Mouse (Mus musculus) megakaryocyte, embryonic 14.5 days (primary cell): ENCODE results near the gene Ndfip2. TPM values are rescaled to one million over a fixed set of nuclear protein-coding genes. Genes with fewer than 3 reads are reported as not detected.

ENCODE experiments used
- H3K27me3 ChIP-seq: replicated peaks from 2 replicates; pipeline ENCODE3; 2012; ENCODE audit warnings: inconsistent platforms
- H3K36me3 ChIP-seq: replicated peaks from 2 replicates; pipeline ENCODE3; 2012; ENCODE audit warnings: low read length, inconsistent platforms, mixed read lengths
- H3K4me1 ChIP-seq: 2 replicates; pipeline ENCODE4 v1.6.1; 2012; ENCODE audit warnings: inconsistent platforms
- H3K4me3 ChIP-seq: replicated peaks from 2 replicates; pipeline ENCODE3; 2012; ENCODE audit warnings: moderate library complexity, mild to moderate bottlenecking, inconsistent platforms
- H3K9me3 ChIP-seq: 2 replicates; pipeline ENCODE4 v1.6.1; 2012; ENCODE audit warnings: inconsistent platforms
- FLI1 ChIP-seq: IDR thresholded peaks from 2 replicates; pipeline ENCODE4 v1.6.1; 2012; ENCODE audit warnings: low read length, inconsistent platforms, mixed read lengths
- GATA1 ChIP-seq: IDR thresholded peaks from 3 replicates; pipeline ENCODE4 v1.6.1; 2012; ENCODE audit warnings: mixed read lengths, low read length, inconsistent platforms, borderline replicate concordance
- polyA plus RNA-seq: library from polyadenylated mRNA; stranded (reverse); fragments of >175 nt; gene quantifications from 2 replicates; pipeline ENCODE4 v1.2.3, GENCODE M21; 2012; ENCODE audit warnings: low replicate concordance; ENCODE audit not compliant: insufficient read depth

Gene Ndfip2
- polyA plus RNA-seq, 1 experiment, result 9.5 TPM

DNA sequence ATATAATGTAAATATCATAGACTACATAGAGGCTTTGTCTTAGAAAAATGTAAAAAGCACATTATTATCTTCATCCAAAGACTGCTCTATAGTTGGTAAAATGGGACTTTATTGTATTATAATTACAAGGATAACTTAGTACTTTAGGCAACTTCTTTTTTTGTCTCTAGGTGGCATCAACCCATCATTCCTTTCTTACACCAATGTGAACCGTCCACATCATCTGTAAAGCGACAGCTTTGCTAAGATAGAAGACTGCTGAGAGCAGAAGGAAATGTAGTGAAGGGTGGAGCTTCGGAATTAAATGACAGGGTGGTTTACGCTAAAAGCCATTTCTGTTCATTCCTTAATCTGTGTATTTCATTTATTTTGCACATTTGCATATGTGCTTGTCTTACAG, 49.3 kb downstream of the Ndfip2 start:
- Histone ChIP-seq H3K4me1 (no peaks in the 10 kb centered on the region), H3K36me3 (peaks cover 54% of the 10 kb centered on the region), H3K4me3 (no peak overlapping the region), H3K27me3 (no peaks in the 10 kb centered on the region), H3K9me3 (no peaks in the 10 kb centered on the region)
- no peak for TF ChIP-seq GATA1
- TF ChIP-seq FLI1, result no peak

DNA sequence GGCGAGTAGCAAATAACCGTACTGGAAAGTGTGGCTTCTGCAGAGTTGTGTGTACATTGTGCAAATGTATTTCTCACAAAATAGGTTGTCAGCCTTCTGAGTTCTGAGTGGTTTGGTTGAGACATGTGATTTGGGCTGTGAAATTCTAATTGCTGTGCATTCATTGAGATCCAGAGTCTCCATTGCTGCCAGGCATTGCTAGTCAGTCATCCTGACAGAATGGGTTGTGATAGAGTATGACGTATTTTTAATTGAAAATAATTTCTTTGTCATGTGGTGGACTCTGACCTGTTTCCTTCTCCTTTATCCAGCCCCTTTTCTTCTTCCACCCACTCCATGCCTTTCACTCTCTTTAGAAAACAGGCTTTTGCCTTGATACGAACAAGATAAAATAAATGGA, 54.0 kb downstream of the Ndfip2 start:
- H3K27me3 ChIP-seq, result no peaks in the 10 kb centered on the region
- H3K9me3 ChIP-seq, result no peaks in the 10 kb centered on the region
- TF ChIP-seq GATA1 (no peak), FLI1 (no peak)
- H3K36me3 ChIP-seq, result peaks cover 33% of the 10 kb centered on the region
- H3K4me1 ChIP-seq, result peaks cover 6% of the 10 kb centered on the region; the same call in 1 of the 2 replicates
- H3K4me3 ChIP-seq, result no peak overlapping the region

DNA sequence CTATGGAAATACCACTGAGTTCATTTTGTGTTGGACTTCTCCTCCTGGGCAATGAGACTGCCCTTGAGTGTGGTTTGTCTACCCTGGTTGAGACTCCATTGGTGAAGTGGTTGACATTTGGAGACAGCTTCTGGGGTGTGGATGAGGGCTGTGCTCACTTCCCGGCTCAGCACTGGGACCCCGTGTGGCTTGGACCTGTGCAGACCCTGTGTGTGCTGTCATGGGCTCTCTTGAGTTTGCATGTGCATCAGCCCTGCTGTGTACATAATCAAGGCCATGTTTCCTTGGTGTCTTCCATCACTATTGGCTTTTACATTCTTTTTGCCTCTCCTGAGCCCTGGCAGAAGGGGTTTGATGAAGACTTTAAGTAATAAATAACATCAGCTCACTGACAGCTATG, 54.6 kb downstream of the Ndfip2 start:
- no peak overlapping the region for H3K4me3 ChIP-seq
- TF ChIP-seq GATA1 (no peak), FLI1 (no peak)
- H3K9me3 ChIP-seq, result no peaks in the 10 kb centered on the region
- peaks cover 6% of the 10 kb centered on the region; the same call in 1 of the 2 replicates for H3K4me1 ChIP-seq
- peaks cover 27% of the 10 kb centered on the region for H3K36me3 ChIP-seq
- H3K27me3 ChIP-seq, result no peaks in the 10 kb centered on the region

DNA sequence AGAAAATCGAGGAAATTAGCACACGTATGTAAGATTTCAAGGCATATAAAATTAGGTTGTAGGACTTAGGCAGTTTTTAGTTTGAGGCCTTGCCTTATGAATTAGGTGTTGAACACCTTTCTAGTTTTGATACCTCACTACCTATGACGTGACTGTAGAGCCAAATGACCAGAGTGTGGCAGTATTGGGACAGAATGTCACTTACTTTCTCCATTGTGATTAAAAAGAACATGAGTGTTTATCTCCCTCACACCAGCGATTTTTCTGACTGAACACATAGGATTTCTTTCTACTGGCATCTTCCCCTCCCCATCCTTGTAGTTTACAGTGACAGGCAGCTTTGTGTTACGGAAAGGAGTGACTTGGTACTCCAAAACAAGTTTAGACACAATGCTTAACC, 55.5 kb downstream of the Ndfip2 start:
- no peak for TF ChIP-seq FLI1
- TF ChIP-seq GATA1, result no peak
- no peak overlapping the region for H3K4me3 ChIP-seq
- H3K4me1 ChIP-seq, result peaks cover 6% of the 10 kb centered on the region; the same call in 1 of the 2 replicates
- H3K36me3 ChIP-seq, result peaks cover 24% of the 10 kb centered on the region
- H3K27me3 ChIP-seq, result no peaks in the 10 kb centered on the region
- H3K9me3 ChIP-seq, result no peaks in the 10 kb centered on the region

DNA sequence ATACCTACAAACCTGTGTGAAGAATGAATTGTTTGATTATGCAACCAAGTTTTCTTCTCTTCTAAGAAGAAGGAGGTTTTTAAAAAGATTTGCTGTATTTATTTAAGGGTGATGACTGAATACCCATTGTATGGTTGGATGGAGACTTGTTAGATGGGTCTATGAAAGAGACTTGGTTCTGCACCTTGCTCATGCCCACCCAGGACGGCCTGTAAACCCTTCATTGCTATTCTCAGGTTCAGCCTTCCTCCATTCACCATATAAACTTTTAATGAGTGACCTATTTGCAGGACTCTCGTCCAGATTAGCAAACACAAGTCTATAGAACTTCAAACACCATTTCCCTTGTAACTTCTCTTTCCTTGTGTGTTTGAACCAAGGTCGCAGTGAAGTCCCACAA, 63.3 kb downstream of the Ndfip2 start:
- peaks cover 12% of the 10 kb centered on the region for H3K9me3 ChIP-seq
- TF ChIP-seq FLI1 (no peak), GATA1 (no peak)
- H3K4me1 ChIP-seq, result no peaks in the 10 kb centered on the region
- H3K27me3 ChIP-seq, result no peaks in the 10 kb centered on the region
- no peak overlapping the region for H3K4me3 ChIP-seq
- no peaks in the 10 kb centered on the region for H3K36me3 ChIP-seq

DNA sequence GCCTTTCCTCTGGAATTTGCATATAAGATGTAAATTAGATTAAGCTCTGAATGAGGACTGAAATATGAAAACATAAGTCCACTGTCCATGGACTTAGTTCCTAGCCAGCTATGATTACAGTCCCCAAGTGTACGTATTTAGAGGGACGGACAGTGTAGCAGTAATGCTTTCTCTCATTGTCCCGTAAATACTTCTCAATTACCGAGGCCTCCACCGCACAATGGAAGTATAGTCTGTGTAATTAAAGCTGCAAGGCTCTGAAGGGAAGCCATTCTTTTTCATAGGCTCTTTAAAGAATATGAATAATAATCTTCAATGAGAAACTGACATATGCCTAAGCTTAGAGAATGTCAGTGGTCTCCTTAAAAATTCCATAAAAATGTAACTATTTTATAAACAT, 64.5 kb downstream of the Ndfip2 start:
- H3K4me1 ChIP-seq, result no peaks in the 10 kb centered on the region; the same call in 1 of the 2 replicates
- H3K4me3 ChIP-seq, result no peak overlapping the region
- TF ChIP-seq GATA1 (no peak), FLI1 (no peak)
- peaks cover 12% of the 10 kb centered on the region for H3K9me3 ChIP-seq
- H3K36me3 ChIP-seq, result no peaks in the 10 kb centered on the region
- H3K27me3 ChIP-seq, result no peaks in the 10 kb centered on the region

DNA sequence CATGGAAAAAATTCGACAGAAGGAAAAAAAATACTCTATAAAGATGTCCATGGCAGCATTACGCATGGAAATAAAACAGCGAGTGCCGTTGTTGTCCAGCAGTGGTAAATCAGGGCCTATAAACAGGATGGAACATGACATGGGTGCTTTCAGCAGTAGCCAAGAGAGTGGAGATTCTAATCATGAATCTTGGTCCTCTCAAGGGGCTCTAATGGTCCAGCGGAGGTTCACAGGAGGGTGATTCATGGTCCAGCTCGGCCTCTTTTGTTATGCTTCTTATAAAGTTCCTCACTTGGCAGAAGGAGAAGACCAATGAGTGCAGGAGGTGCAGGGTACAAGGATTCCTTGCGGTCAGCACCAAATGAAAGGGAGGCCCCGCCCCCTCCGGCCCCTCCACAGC, 65.1 kb downstream of the Ndfip2 start:
- Histone ChIP-seq H3K4me3 (no peak overlapping the region), H3K4me1 (peaks cover 6% of the 10 kb centered on the region), H3K36me3 (no peaks in the 10 kb centered on the region), H3K9me3 (peaks cover 12% of the 10 kb centered on the region), H3K27me3 (no peaks in the 10 kb centered on the region)
- TF ChIP-seq FLI1 (no peak), GATA1 (no peak)

DNA sequence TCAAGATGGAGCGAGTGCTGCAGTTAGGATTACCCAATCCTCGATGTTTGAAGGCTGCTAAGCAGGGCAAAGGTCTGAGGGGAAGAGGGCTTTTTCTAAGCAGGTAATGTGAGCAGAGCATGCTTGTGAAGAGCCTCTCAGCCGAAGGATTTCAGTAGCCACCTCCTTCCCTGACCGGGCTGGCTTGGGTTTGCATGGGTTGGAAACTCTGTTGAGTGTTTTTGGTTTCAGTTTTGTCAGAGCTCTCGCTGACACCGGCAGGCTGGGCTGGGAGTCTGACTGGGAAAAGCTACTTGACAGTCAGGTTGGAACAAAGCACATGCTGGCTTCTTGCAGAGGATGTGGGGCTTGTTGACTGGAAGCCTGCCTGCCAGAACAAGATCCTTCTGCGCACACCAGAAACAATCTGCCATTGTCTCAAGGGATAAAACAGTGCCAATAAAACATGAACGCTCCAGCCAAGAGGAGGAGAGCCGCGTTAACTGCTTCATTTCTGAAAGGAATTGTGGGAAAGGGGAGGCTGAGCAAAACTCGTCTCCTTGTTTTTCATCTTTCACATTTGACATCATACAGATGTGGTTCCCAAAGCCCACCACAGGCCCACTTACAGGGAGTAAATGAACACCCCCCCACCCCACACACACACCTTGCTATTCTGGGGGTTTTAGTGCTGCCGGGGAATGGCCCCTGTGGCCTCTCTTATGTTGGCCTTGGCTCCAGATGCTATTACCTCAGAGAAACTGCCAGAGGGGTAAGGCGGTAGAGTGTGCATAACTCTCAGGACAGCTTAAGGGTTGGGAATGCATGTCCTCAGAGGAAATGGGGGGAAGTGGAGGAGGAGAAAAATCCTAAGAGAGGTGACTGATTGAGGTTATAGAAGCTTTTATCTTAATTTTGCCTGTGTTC, 70.3 kb downstream of the Ndfip2 start:
- H3K9me3 ChIP-seq, result peaks cover 11% of the 10 kb centered on the region
- peaks cover 20% of the 10 kb centered on the region for H3K4me1 ChIP-seq
- peak overlapping the region; percentile 92 for H3K4me3 ChIP-seq
- TF ChIP-seq FLI1 (no peak), GATA1 (no peak)
- no peaks in the 10 kb centered on the region for H3K36me3 ChIP-seq
- H3K27me3 ChIP-seq, result no peaks in the 10 kb centered on the region

DNA sequence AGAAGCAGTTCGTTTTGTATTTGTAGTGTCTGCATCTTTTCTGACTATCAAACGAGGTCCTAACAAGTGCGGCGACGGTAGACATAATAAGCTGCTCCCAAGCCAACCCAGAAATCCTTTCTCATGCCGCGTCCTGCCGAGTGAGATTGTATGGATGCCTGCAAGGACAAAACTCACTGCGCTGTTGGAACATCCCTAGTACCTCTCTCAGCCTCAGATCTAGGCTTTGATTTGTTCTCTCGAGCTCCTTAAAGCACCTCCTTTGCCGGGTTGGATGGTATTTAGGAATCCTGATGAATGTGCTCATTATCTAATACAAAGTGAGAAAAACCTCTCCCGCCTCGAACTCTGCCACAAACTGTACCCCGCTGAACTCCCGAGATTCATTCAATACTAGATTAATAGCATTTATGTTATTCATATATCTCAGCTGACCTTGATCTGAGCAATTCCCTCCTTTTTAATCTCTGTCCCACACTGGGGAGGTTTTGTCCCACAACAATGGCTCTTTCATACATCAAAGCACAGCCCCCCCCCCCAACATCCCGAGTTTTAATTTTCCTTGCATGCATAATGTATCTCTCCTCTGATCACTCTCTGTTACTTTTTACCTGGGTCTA, 75.2 kb downstream of the Ndfip2 start:
- TF ChIP-seq GATA1, result no peak
- TF ChIP-seq FLI1, result no peak
- H3K4me1 ChIP-seq, result peaks cover 13% of the 10 kb centered on the region
- H3K4me3 ChIP-seq, result no peak overlapping the region

DNA sequence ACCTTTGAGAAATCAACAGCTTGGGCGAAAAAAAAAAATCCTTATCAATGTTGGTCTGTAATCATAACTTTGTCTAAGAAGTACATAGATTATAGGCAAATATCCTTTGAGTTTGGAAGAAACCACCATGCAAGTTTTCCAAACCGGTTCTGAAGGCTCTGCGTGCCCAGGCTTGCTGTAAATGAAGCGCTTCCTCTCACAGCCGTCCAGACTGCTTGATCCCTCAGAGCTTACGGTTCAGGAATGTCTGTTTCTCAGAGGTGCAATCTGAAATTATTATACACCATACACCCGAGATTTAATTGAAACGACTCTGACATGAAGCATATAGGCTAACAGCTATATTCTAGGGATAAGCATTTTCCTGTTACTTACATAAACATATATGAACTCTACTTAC, 83.4 kb downstream of the Ndfip2 start:
- TF ChIP-seq GATA1 (no peak), FLI1 (no peak)
- Histone ChIP-seq H3K9me3 (peaks cover 11% of the 10 kb centered on the region), H3K4me1 (no peaks in the 10 kb centered on the region), H3K4me3 (no peak overlapping the region), H3K27me3 (no peaks in the 10 kb centered on the region), H3K36me3 (no peaks in the 10 kb centered on the region)

More for the DNA sequence above, 75.2 kb downstream of the Ndfip2 start:
- Histone ChIP-seq H3K36me3 (no peaks in the 10 kb centered on the region), H3K27me3 (no peaks in the 10 kb centered on the region), H3K9me3 (no peaks in the 10 kb centered on the region)
